Comparison of ENCODE assay signal across 23 mouse cellular contexts in genomic region chr10:116096466-116096865, GRCm38 (mm10). TPM values are rescaled to one million over a fixed set of nuclear protein-coding genes. Genes with fewer than 3 reads are reported as not detected.
"Had no signal": no experiment of that assay in that cellular context is flagged by ENCODE, and none has a peak within 500 bp of the region (broad histone marks: within the 10 kb centered on the region; RNA-seq: fewer than 3 reads in every experiment).

No protein-coding gene starts in this region.

- H3K27me3 ChIP-seq: intestine, embryonic 15.5 days; kidney, embryonic 15.5 days; limb, embryonic 13.5 days; liver, embryonic 12.5 days; liver, embryonic 15.5 days; lung, embryonic 15.5 days; neural tube, embryonic 13.5 days; stomach, embryonic 15.5 days had no signal

- H3K9ac ChIP-seq: intestine, embryonic 15.5 days; kidney, embryonic 15.5 days; limb, embryonic 13.5 days; liver, embryonic 12.5 days; liver, embryonic 15.5 days; lung, embryonic 15.5 days; neural tube, embryonic 13.5 days; stomach, embryonic 15.5 days had no signal

- H3K4me1 ChIP-seq: intestine, embryonic 15.5 days; kidney, embryonic 15.5 days; limb, embryonic 13.5 days; liver, embryonic 12.5 days; liver, embryonic 15.5 days; lung, embryonic 15.5 days; neural tube, embryonic 13.5 days; stomach, embryonic 15.5 days had no signal

- H3K4me2 ChIP-seq: intestine, embryonic 15.5 days; kidney, embryonic 15.5 days; limb, embryonic 13.5 days; liver, embryonic 12.5 days; liver, embryonic 15.5 days; lung, embryonic 15.5 days; midbrain, embryonic 11.5 days; neural tube, embryonic 13.5 days; stomach, embryonic 15.5 days had no signal

- H3K4me3 ChIP-seq: intestine, embryonic 15.5 days; kidney, embryonic 15.5 days; limb, embryonic 13.5 days; liver, embryonic 12.5 days; liver, embryonic 15.5 days; lung, embryonic 15.5 days; neural tube, embryonic 13.5 days; stomach, embryonic 15.5 days had no signal

- ATAC-seq: intestine, embryonic 15.5 days; liver, embryonic 12.5 days had no signal

- DNase-seq: kidney, adult 11 months; kidney, adult 8-10 months; kidney, postnatal 10 days; kidney, postnatal 36 days; left cerebral cortex, postnatal 4 days; liver; lung, adult 18-20 months; lung, postnatal 10 days; lung, postnatal 36 days; midbrain, embryonic 14.5 days; right cerebral cortex, postnatal 25 days; spleen, adult 18-20 months; thymus, adult 2 months; thymus, postnatal 25 days had no signal

- H3K36me3 ChIP-seq: intestine, embryonic 15.5 days; kidney, embryonic 15.5 days; limb, embryonic 13.5 days; liver, embryonic 12.5 days; liver, embryonic 15.5 days; lung, embryonic 15.5 days; neural tube, embryonic 13.5 days; stomach, embryonic 15.5 days had no signal

- H3K27ac ChIP-seq: intestine, embryonic 15.5 days; kidney, embryonic 15.5 days; limb, embryonic 13.5 days; liver, embryonic 12.5 days; liver, embryonic 15.5 days; lung, embryonic 15.5 days; neural tube, embryonic 13.5 days; stomach, embryonic 15.5 days had no signal

- H3K9me3 ChIP-seq: intestine, embryonic 15.5 days; kidney, embryonic 15.5 days; limb, embryonic 13.5 days; liver, embryonic 12.5 days; liver, embryonic 15.5 days; lung, embryonic 15.5 days; neural tube, embryonic 13.5 days; stomach, embryonic 15.5 days had no signal

RNA-seq across cellular contexts. Expression of gene 4933416C03Rik, which starts 17.3 kb away (rescaled TPM):
- polyA plus RNA-seq: intestine, embryonic 15.5 days; kidney, embryonic 15.5 days; limb, embryonic 13.5 days; liver, embryonic 12.5 days; liver, embryonic 15.5 days; lung, embryonic 15.5 days; midbrain, embryonic 14.5 days; stomach, embryonic 15.5 days; thymus, adult 2 months had no signal
